Mouse (Mus musculus): ENCODE results near the gene Reep1. TPM values are rescaled to one million over a fixed set of nuclear protein-coding genes. Genes with fewer than 3 reads are reported as not detected.

The Reep1 gene
- polyA plus RNA-seq, 1 experiment from 2014 or later, result 20.3 TPM

- Histone ChIP-seq H3K4me3 (ENCODE audit: low read depth, low read length) (no peak overlapping the region), H3K4me1 (ENCODE audit: insufficient read depth) (no peaks in the 10 kb centered on the region), H3K27ac (ENCODE audit: low read depth) (no peak overlapping the region), H3K27me3 (ENCODE audit: insufficient read depth, low read length) (no peaks in the 10 kb centered on the region), H3K36me3 (ENCODE audit: insufficient read depth) (no peaks in the 10 kb centered on the region), H3K4me2 (no peak overlapping the region), H3K9ac (no peak overlapping the region), H3K9me3 (ENCODE audit: low read depth, low read length) (no peaks in the 10 kb centered on the region)
- DNase-seq, result no peak
- no peak for TF ChIP-seq CTCF (IDR thresholded peaks at IDR 0.05; ENCODE audit: low read depth)
- 69% methylated on average over 2 of the region's 2 CpGs for WGBS
- ATAC-seq (ENCODE audit: insufficient read depth), result no peak
Observed at GRCm38 (mm10) chr6:71718322-71718721, 11.0 kb downstream of the Reep1 start.

GRCm38 (mm10) chr6:71719302-71719701 lies 11.9 kb downstream of the Reep1 start:
- no peak for TF ChIP-seq CTCF (IDR thresholded peaks at IDR 0.05; ENCODE audit: low read depth)
- WGBS, result 80% methylated on average over 4 of the region's 4 CpGs
- ATAC-seq (ENCODE audit: insufficient read depth), result no peak

GRCm38 (mm10) chr6:71722988-71723387 lies 15.6 kb downstream of the Reep1 start:
- no peak overlapping the region for H3K4me2 ChIP-seq
- ATAC-seq (ENCODE audit: insufficient read depth) (no peak), DNase-seq (no peak)
- H3K4me3 ChIP-seq (ENCODE audit: low read depth, low read length), result no peak overlapping the region
- no peak overlapping the region for H3K27ac ChIP-seq (ENCODE audit: low read depth)
- no peaks in the 10 kb centered on the region for H3K9me3 ChIP-seq (ENCODE audit: low read depth, low read length)
- no peak for TF ChIP-seq CTCF (IDR thresholded peaks at IDR 0.05; ENCODE audit: low read depth)
- no peaks in the 10 kb centered on the region for H3K27me3 ChIP-seq (ENCODE audit: insufficient read depth, low read length)
- no peaks in the 10 kb centered on the region for H3K4me1 ChIP-seq (ENCODE audit: insufficient read depth)
- WGBS, result 28% methylated on average over 2 of the region's 2 CpGs
- no peak overlapping the region for H3K9ac ChIP-seq
- H3K36me3 ChIP-seq (ENCODE audit: insufficient read depth), result no peaks in the 10 kb centered on the region

More at GRCm38 (mm10) chr6:71719302-71719701, 11.9 kb downstream of the Reep1 start:
- Histone ChIP-seq H3K4me1 (ENCODE audit: insufficient read depth) (no peaks in the 10 kb centered on the region), H3K4me3 (ENCODE audit: low read depth, low read length) (no peak overlapping the region), H3K9me3 (ENCODE audit: low read depth, low read length) (no peaks in the 10 kb centered on the region), H3K9ac (no peak overlapping the region), H3K36me3 (ENCODE audit: insufficient read depth) (no peaks in the 10 kb centered on the region), H3K4me2 (no peak overlapping the region), H3K27ac (ENCODE audit: low read depth) (no peak overlapping the region), H3K27me3 (ENCODE audit: insufficient read depth, low read length) (no peaks in the 10 kb centered on the region)
- DNase-seq, result no peak

- DNase-seq (no peak), ATAC-seq (ENCODE audit: insufficient read depth) (no peak)
- Histone ChIP-seq H3K4me3 (ENCODE audit: low read depth, low read length) (no peak overlapping the region), H3K4me1 (ENCODE audit: insufficient read depth) (no peaks in the 10 kb centered on the region), H3K36me3 (ENCODE audit: insufficient read depth) (no peaks in the 10 kb centered on the region), H3K9ac (no peak overlapping the region), H3K9me3 (ENCODE audit: low read depth, low read length) (no peaks in the 10 kb centered on the region), H3K27ac (ENCODE audit: low read depth) (no peak overlapping the region), H3K4me2 (no peak overlapping the region), H3K27me3 (ENCODE audit: insufficient read depth, low read length) (no peaks in the 10 kb centered on the region)
- WGBS, result 38% methylated on average over 4 of the region's 4 CpGs
- TF ChIP-seq CTCF (IDR thresholded peaks at IDR 0.05; ENCODE audit: low read depth), result no peak
Observed at GRCm38 (mm10) chr6:71723555-71723954, 16.2 kb downstream of the Reep1 start.

- no peak for TF ChIP-seq CTCF (IDR thresholded peaks at IDR 0.05; ENCODE audit: low read depth)
- Histone ChIP-seq H3K9ac (no peak overlapping the region), H3K4me2 (no peak overlapping the region), H3K4me1 (ENCODE audit: insufficient read depth) (no peaks in the 10 kb centered on the region), H3K9me3 (ENCODE audit: low read depth, low read length) (no peaks in the 10 kb centered on the region), H3K27ac (ENCODE audit: low read depth) (no peak overlapping the region), H3K36me3 (ENCODE audit: insufficient read depth) (no peaks in the 10 kb centered on the region), H3K27me3 (ENCODE audit: insufficient read depth, low read length) (no peaks in the 10 kb centered on the region), H3K4me3 (ENCODE audit: low read depth, low read length) (no peak overlapping the region)
- ATAC-seq (ENCODE audit: insufficient read depth) (peak; percentile 56; the same call in 1 of the 2 replicates), DNase-seq (no peak)
- 66% methylated on average over 7 of the region's 7 CpGs for WGBS
Observed at GRCm38 (mm10) chr6:71726710-71727109, 19.3 kb downstream of the Reep1 start.

- Histone ChIP-seq H3K27me3 (ENCODE audit: insufficient read depth, low read length) (no peaks in the 10 kb centered on the region), H3K36me3 (ENCODE audit: insufficient read depth) (no peaks in the 10 kb centered on the region), H3K4me2 (no peak overlapping the region), H3K9ac (no peak overlapping the region), H3K9me3 (ENCODE audit: low read depth, low read length) (no peaks in the 10 kb centered on the region), H3K4me1 (ENCODE audit: insufficient read depth) (no peaks in the 10 kb centered on the region), H3K4me3 (ENCODE audit: low read depth, low read length) (no peak overlapping the region), H3K27ac (ENCODE audit: low read depth) (no peak overlapping the region)
- DNase-seq (no peak), ATAC-seq (ENCODE audit: insufficient read depth) (no peak)
- WGBS, result 56% methylated on average over 3 of the region's 3 CpGs
- no peak for TF ChIP-seq CTCF (IDR thresholded peaks at IDR 0.05; ENCODE audit: low read depth)
Observed at GRCm38 (mm10) chr6:71728306-71728705, 20.9 kb downstream of the Reep1 start.

- H3K4me3 ChIP-seq (ENCODE audit: low read depth, low read length), result no peak overlapping the region
- WGBS, result 24% methylated on average over 4 of the region's 4 CpGs
- no peaks in the 10 kb centered on the region for H3K9me3 ChIP-seq (ENCODE audit: low read depth, low read length)
- H3K4me1 ChIP-seq (ENCODE audit: insufficient read depth), result peaks cover 8% of the 10 kb centered on the region
- no peak overlapping the region for H3K9ac ChIP-seq
- H3K27ac ChIP-seq (ENCODE audit: low read depth), result no peak overlapping the region
- no peaks in the 10 kb centered on the region for H3K27me3 ChIP-seq (ENCODE audit: insufficient read depth, low read length)
- H3K4me2 ChIP-seq, result no peak overlapping the region
- H3K36me3 ChIP-seq (ENCODE audit: insufficient read depth), result no peaks in the 10 kb centered on the region
- ATAC-seq (ENCODE audit: insufficient read depth) (0 out of 2 replicates have a peak, but pooled peaks have one; percentile 14), DNase-seq (peak; percentile 12)
- TF ChIP-seq CTCF (IDR thresholded peaks at IDR 0.05; ENCODE audit: low read depth), result no peak
Observed at GRCm38 (mm10) chr6:71734910-71735599, 27.7 kb downstream of the Reep1 start.
